Mouse (Mus musculus): ENCODE results near the gene Cacnb4. TPM values are rescaled to one million over a fixed set of nuclear protein-coding genes. Genes with fewer than 3 reads are reported as not detected.

Gene Cacnb4
- total RNA-seq, 2 experiments from 2014 or later: not detected

DNA sequence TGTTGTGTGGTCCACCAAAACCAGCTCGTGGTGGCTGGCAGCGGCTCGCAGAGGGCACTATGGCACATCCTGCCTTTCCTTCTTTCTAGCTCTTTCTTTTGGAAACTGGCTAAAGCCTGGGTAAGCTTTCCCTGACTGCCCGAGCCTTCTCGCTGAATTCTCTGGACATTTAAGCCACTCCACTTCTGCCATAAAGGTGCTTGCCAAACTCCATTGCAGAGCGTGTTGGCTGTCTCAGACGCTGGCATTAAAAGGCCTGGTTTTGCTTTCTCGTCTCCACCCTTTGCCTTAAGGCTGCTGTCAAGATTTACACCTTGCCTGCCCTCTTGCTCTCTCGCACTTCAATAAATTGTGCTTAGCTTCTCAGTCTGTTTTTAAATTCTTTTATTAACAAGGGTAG lies 139.5 kb downstream of the Cacnb4 start:
- no peak for ATAC-seq (replicated peaks; ENCODE audit: poor library complexity, severe bottlenecking)

DNA sequence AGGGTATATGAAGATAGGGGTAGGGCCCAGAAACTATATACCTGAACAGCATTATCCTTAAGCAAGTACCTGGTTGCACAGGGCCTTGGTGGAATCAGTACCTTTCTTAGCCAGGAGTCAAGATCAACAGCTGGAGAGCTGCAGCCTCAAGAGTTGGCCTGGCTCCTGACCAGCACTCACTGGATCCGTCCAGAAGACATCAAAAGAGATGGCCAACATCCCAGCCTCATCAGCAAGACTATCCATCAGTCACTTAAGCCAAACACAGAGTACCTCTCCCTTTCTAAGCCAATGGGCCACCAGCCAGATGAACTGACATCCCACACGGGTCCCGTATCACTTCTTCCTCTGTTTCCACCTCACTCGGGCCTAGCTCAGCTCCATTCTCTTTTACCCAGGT lies 140.1 kb downstream of the Cacnb4 start:
- ATAC-seq (replicated peaks; ENCODE audit: poor library complexity, severe bottlenecking): no peak

DNA sequence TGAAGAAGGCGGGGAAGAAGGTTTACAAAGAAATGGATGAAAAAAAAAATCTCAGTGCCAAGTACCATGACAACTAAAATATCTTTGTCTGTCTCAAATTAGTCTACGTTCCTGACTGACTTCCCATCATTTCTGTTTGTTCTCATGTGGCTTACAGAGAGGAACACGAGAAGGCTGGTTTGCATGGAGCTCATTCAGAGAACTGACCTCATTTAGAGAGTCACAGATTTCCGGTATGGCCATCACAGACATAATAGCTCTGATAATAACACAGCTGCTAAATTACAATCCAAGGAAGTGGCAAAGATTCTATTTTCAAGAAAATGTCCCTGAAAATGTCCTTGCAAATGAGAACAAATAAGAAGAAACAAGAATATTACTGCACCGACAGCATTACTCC lies 142.9 kb downstream of the Cacnb4 start:
- ATAC-seq (replicated peaks; ENCODE audit: poor library complexity, severe bottlenecking): no peak

DNA sequence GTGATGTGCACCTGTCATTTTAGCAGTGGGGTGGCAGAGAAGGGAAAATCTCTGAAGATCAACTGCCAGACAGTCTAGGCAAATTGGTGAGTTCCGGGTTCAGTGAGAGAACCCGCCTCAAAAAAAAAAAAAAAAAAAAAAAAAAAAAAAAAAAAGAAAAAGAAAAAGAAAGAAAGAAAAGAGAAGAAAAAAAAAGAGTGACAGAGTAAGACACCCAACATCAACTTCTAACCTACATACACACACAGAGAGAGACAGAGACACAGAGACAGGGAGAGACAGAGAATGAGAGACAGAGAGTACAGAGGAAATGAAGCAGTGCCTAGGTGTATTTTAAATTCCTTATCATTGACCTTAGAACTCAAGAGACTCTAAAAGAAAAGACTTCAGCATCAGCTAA lies 146.1 kb downstream of the Cacnb4 start:
- no peak for ATAC-seq (replicated peaks; ENCODE audit: poor library complexity, severe bottlenecking)

DNA sequence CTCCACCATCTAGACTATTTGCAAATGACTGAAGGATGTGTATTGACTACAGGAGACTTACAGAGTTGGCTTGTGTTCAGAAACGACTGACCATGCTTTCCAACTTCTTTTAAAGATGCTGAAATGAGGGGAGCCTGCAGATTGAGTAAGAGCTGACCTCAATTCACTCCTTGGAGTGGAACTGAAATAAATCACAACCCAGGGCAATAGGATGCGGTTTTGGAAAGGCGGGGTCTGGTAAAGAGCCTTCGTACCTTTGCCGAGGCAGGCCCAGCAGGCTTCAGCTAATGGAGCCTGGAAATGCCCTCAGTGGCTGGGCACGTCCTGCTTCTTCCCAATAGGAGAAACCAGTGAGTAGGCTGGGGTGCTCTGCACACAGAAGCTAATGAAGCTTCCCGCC lies 147.4 kb downstream of the Cacnb4 start:
- 0 out of 2 replicates have a peak, but pooled peaks have one; percentile 23 for ATAC-seq (replicated peaks; ENCODE audit: poor library complexity, severe bottlenecking)

DNA sequence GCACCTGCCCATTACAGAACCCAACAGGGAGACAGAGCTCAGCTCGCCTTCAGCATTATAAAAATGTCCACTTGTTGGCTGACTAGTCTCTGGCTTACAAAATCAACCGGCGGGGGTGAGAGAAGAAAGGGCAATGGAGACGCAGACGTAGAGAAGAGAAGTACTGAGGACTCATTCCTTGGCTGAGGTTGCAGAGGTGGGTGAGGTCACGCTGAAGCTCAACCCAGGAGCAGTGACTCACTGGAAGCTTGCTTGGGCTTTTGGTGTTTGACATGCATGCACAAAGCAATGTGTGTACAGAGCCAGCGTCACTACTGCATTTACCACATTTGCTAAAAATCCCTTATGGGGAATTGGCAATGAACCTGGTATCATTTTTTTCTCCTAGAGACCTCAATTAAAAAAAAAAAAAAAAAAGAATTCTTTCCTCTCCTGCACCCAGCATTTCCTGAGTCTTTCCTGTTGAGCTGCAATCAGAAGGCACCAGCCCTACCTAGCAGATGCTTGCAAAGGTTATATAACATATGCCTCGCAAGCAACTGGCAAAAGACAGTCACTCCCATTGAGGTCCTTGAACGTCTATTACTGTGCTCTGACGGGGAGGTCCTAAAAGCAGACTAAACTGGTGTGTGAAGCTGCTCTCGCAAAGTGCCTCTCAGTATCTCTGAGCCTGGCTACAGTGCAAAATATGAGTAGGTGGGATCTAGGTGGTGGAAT lies 150.6 kb downstream of the Cacnb4 start:
- ATAC-seq (replicated peaks; ENCODE audit: poor library complexity, severe bottlenecking): peak; percentile 40

DNA sequence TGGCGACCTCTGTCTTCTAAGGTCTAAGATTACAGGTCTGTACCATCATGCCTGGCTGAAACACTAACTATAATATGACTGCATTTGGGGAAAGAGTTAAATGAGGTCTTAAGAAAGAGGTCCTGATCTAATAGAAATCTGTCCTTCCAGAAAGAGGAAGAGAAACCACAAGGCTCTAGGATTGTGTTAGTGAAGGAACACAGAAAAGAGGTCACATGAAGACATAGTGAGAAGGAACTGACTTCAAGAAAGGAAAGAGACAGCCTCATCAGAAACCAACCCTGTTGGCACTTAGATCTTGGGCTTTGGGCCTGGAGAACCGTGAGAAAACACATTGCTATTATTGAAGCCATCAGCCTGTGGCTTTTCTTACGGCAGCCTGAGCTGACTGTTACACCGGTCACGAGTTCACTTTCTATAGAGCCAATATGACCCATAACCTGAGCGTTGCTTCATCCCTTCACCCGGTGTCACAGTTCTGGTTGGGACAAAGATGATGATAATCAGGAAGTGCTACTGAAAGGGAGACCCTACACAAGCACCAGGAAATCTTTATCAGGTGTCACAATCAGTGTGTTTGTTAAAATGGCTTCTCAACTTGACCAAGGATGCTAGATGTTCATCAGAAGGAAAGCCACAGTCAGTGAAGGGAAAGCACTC lies 153.4 kb downstream of the Cacnb4 start:
- peak; percentile 90 for ATAC-seq (replicated peaks; ENCODE audit: poor library complexity, severe bottlenecking)

DNA sequence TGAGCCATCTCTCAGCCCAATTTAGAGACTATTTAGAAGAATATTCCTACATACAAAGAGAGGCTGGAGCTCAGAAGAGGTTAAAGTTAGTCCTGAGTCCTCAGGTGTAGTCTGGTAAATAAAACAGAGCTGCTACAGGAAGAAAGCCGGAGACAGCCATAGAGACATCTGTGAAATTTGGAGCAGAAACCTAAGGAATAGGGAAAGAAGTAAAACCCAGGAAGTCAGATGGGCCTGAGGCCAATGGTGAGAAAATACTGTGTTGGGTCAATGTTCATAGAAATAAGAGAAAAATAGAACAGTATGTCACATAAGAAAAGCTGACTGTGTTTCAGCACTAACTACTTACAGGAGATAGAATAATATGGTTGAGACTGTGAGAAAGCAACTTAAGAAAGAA lies 155.6 kb downstream of the Cacnb4 start:
- no peak for ATAC-seq (replicated peaks; ENCODE audit: poor library complexity, severe bottlenecking)

DNA sequence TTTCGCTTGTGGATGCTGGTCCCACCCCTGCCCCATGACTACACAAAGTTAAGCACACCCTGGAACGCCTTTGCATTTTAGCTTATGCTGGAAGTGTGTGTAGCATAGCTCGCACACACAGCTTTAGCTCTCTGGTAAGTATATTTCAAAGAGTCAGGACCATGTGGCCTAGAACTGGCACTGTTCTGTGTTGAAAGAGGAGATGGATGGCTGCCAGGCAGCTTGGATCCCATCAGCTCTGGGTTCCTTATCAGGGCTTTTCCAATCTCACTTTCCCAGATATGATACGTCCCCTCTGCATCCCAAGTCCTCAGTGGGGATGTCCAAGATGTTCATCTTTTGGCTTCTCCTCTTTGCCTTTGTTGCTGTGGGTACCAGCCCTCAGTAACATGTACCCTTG lies 157.9 kb downstream of the Cacnb4 start:
- ATAC-seq (replicated peaks; ENCODE audit: poor library complexity, severe bottlenecking): no peak

DNA sequence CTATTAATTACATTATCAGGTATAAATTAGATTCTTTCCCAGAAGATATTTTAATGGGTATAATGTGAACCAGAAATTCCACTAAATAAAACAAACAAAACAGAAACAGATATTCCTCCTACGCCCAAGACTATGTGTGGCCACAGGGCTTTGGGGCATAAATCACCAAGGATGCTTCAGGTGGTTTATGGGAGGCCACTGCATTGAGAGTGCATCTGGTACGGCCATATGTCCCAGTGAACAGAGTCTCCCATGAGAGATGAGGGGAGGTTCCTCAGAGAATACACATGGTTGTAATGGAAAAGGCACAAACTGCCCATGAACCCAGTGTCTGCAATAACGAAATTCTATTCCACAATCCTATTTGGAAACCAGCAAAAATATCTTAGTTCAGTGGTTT lies 160.1 kb downstream of the Cacnb4 start:
- ATAC-seq (replicated peaks; ENCODE audit: poor library complexity, severe bottlenecking): no peak

DNA sequence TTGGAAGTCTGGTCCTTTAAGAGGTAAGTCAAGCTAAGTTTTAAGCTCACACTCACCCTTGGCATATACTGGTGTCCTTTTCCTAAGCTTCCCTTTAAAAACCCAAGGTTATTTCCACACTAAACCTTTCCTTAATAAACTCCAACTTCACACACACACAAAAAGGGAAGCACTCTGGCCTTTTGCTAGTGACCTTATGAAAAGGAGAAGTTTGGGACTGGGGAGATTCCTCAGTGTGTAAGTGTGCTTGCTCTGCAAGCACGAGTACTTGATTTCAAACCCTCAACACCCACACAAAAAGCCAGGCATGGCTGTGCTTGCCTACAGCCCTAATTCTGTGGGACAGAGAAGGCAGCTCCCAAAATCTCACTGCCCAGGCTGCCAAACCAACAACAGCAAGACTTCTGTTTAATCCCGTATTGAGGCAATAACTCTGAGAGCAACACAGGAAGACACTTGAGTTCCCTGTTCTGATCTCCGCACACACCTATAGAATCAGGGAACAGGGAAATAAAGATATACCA lies 163.7 kb downstream of the Cacnb4 start:
- peak; percentile 87 for ATAC-seq (replicated peaks; ENCODE audit: poor library complexity, severe bottlenecking)

DNA sequence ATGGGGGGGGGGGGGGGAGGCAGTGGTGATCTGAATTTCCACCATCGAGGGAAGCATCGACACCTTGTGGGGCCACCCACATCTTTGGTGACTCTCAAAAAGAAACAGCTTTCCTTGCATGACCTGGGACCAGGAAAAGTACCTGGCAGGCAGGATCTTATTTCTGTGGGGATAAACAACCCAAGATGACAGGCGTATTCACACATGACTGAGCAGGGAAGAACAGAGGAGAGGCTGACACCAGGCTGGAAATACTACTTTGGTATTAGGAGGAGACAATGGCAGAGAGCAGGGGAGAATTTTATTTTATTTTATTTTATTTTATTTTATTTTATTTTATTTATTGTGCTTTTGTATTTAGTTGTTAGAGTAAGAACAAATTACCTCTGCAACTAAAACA lies 164.4 kb downstream of the Cacnb4 start:
- ATAC-seq (replicated peaks; ENCODE audit: poor library complexity, severe bottlenecking): no peak

DNA sequence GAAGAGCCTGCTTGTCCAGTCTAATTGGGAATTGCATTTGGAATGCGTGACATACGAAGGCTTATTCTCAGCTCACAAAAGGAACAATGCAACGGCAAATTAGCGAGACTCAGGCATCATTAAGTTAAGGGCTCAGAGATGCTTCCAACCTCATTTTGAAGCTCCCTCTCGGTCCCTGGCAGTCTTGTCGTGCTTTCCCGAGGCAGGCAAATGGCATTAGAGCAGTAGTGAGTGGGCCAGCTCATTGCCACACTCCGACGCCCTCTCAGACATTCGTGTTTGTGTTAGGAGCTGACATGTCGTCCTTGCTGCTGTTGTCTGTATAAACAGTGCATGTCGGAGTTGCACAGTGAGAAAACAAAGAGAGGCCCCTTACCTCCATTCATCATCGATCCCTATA lies 164.8 kb downstream of the Cacnb4 start:
- ATAC-seq (replicated peaks; ENCODE audit: poor library complexity, severe bottlenecking): no peak

DNA sequence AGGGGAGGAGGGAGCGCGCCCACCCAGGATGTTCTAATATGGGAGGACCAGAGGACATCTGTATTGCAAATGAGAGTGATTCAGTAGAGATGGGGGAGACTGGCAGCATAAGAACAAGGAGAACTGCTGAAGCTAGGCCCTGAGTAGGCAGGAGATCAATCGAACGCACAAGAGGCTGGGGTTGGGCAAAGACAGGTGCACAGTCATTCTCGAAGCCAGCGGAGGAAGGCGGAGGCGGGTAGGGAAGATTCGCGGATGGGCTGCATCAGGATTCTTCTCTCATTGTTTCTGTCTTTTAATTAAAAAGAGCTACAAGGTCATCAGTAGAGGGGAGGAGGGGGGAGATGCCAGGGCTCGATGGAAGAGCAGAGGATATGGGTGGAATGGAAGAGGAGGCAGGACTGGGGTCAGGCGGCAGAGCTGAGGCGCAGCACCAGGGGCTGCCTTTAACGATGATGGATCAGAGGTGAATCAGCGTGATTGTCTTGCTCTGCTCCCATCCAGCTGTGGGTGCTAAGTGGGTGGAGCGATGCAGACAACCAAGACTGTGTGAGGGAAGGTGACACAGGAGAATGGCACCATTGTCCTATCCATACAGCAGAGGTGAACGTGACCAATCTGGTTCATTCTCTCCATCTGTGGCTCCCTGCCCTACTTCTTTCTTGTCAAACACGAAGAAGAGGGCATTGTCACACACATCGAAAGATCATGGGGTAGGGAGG lies 166.7 kb downstream of the Cacnb4 start:
- ATAC-seq (replicated peaks; ENCODE audit: poor library complexity, severe bottlenecking): no peak

DNA sequence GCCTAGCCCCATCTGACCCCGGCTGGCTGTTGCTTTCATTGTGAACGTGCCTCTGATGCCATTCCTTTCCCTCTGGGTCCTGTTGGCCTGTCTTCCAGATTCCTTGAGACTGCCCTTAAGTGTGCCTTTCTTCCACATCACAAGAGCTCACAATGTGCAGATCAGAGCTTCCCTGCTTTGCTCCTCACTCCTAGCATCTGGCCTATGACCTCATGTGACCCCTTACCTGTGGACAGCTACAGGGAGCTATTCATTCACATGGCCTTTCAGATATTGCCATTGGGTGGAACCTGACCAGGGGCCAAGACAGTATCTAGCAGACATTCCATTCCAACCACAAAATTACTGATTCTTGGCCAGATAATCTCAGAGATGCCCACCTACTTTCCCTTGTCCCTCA lies 171.5 kb downstream of the Cacnb4 start:
- no peak for ATAC-seq (replicated peaks; ENCODE audit: poor library complexity, severe bottlenecking)

DNA sequence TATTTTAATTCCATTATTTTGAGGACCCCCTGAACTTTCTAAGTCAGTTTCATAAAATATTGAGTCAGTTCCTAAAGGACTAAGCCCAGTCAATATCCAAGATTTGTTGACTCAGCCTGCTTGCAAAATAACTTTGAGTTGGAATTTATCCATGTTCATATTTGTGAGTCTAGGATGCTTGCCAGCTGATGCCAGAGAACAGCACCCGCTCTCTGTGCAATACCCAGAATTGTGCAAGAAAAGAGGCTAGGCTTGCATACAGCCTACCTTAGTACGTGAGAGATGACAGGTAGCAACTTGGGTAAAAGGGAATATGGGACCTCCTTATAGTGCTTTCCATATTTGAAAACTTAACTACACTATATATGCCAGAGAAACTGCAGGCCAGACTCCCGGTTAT lies 171.9 kb downstream of the Cacnb4 start:
- ATAC-seq (replicated peaks; ENCODE audit: poor library complexity, severe bottlenecking): no peak

DNA sequence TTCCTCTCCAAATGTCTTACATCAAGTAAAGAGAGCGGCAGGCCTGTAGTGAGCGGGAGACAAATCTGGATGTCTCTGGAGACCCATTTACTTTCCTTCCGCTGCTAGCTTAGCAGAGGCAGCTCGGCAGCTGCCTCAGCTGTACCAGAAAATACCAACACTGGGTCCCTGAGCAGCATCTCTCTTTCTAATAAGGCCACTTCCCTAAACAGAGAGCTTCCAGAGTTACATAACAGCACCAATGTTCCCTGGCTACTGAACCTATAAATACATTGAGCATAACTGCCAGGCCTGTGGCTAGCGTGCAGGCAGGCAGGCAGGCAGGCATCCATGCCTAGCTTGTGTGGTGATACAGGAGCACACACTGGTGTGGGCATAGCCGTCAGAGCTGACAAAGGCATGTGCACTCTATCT lies 176.8 kb downstream of the Cacnb4 start:
- ATAC-seq (replicated peaks; ENCODE audit: poor library complexity, severe bottlenecking): peak; percentile 92

DNA sequence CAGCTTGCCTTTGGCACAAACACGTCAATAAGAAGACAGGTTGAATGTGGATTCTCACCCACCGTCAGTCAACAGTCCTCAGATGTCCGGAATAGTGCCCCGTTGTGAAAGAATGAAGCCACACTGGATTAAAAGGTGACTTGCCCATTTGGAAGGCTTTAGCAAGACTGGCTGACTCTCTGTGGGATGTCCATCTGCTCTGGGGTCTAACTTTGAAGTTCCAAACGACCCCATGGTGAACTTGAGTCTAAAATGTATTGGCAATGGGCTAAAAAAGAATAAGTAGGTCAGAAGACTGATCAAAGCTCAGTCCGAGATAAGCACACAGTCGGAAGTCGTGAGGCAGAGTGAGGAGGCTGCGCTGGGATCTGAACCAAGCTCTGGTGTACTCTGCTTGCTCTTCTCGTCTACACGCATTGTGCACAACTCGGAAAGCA lies 177.5 kb downstream of the Cacnb4 start:
- ATAC-seq (replicated peaks; ENCODE audit: poor library complexity, severe bottlenecking): no peak

DNA sequence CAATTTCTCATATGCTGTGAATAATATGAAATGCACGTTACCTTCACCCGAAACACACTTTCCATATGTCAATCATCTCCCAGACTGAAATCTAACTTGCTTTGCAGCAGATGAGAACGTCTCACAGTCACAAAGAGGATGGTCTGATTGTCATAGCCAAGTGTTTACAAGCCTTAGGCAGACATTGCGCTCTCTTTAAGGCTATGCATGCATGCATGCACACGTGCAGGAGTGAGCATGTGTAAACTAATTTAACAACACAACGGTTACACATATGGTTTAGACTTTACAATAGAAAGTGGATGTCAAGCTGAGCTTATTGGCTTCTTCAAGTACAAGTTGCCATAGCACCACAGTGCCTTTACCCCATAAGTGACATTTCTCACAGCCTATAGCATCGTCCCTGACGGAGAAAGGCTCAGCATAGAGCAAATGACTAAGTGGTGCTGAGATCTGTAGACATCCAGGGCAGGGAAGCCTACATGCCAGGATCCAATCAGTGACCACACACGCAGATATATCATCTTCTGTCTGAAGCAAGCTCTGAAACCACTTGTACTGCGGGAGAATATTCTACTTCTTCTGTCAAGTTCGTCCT lies 181.4 kb downstream of the Cacnb4 start:
- no peak for ATAC-seq (replicated peaks; ENCODE audit: poor library complexity, severe bottlenecking)

DNA sequence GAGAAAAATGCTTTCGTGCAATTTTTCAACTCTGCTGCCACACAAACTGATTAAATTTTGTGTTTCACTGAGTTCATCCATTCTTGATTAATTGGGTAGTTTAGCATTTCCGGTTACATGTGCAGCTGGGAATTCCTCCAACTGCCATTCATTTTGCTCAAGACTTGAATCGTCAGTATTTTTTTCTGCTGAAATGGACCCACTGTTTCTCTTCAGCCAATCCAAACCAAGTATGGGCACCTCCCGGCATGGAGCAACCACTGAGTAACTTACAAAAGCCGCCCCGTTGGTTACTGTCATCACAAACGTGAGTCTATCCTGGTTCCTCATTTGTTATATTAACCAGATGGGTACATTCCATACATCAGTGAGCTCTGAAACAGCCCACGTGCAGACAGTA lies 182.4 kb downstream of the Cacnb4 start:
- peak; percentile 77 for ATAC-seq (replicated peaks; ENCODE audit: poor library complexity, severe bottlenecking)

DNA sequence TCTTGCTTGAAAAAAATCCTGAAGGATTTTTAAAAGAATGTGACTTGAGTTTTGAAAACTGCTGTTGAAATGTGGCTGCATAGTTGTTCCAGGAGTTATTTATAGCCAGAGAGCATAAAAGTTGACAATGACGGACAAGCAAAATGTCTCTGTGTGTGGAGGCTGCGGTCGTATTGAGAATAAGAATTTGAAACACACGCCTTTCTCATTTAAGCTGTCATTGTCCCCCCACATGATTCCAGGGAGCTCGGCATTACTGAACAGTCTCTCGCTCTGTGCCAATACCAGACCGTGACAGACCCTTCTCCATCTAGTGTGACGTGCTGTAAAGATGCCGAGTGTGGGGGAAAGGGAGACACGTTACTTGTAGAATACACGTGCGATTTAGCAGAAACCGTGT lies 183.8 kb downstream of the Cacnb4 start:
- no peak for ATAC-seq (replicated peaks; ENCODE audit: poor library complexity, severe bottlenecking)
